Mouse (Mus musculus) pancreas, adult 10 weeks (tissue): Measurements from ENCODE around the gene Golga7b. TPM values are rescaled to one million over a fixed set of nuclear protein-coding genes. Genes with fewer than 3 reads are reported as not detected.

Experiments used
- polyA plus RNA-seq: library from polyadenylated mRNA; stranded (reverse); fragments of 350-450 nt; fragmentation: Illumina TruSeq; extraction: RNeasy Lipid Tissue Mini Kit (QIAGEN cat#74804); gene quantifications from one replicate; pipeline ENCODE4 v1.2.3, GENCODE M21; 2015; ENCODE audit warnings: low read depth, low replicate concordance; ENCODE audit not compliant: insufficient read depth

The Golga7b gene
- polyA plus RNA-seq: not detected

GRCm38 (mm10) chr19:42247519-42247918, at the start of gene Golga7b:
TSS of gene Golga7b (plus strand) at chr19:42247574.

GRCm38 (mm10) chr19:42201696-42202381, 45.5 kb upstream of the Golga7b start, which contains the start of gene Sfrp5:
TSS of gene Sfrp5 (minus strand) at chr19:42202252.

Other genes starting within 250 kb of the Golga7b start
- gene Ankrd2, start 211.6 kb upstream of the Golga7b start, polyA plus RNA-seq: not detected
- 1.3 TPM for gene Hoga1, start 202.0 kb upstream of the Golga7b start, polyA plus RNA-seq
- gene 4933411K16Rik, start 195.3 kb upstream of the Golga7b start, polyA plus RNA-seq: not detected
- gene Morn4, start 161.2 kb upstream of the Golga7b start, polyA plus RNA-seq: 1.7 TPM
- 8.0 TPM for gene Pi4k2a, start 157.1 kb upstream of the Golga7b start, polyA plus RNA-seq
- 3.1 TPM for gene Avpi1, start 118.5 kb upstream of the Golga7b start, polyA plus RNA-seq
- gene Marveld1, start 100.2 kb upstream of the Golga7b start, polyA plus RNA-seq: 14.6 TPM
- gene Zfyve27, start 83.6 kb upstream of the Golga7b start, polyA plus RNA-seq: 7.8 TPM
- 4.6 TPM for gene Sfrp5, start 45.3 kb upstream of the Golga7b start, polyA plus RNA-seq
- not detected for gene Crtac1, start 184.2 kb downstream of the Golga7b start, polyA plus RNA-seq